Mouse (Mus musculus): ENCODE measurements around the gene Rdh1. TPM values are rescaled to one million over a fixed set of nuclear protein-coding genes. Genes with fewer than 3 reads are reported as not detected.

The Rdh1 gene
- polyA plus RNA-seq, 1 experiment: 0.56 TPM

DNA sequence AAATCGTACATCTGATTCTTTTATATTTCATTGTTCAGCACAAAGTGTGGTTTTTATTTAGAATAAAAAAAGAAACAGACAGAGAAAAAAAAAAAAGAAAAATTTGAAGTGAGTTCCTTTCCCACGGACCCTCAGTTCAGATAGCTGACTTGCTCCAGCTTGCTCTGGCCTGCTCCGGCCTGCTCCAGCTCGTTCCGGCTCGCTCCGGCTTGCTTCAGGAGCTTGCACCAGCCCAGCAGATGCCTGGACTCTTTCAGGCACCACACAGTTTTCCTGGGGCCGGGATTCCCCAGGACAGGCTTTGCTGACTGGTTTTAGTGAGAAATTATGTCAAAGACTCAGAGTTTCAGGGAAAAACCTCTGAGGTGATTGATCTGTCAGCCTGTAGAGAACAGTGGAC, 12.3 kb upstream of the Rdh1 start:
- WGBS: 88% methylated on average over 8 of the region's 8 CpGs
- peaks cover 22% of the 10 kb centered on the region for H3K36me3 ChIP-seq (ENCODE audit: control insufficient read depth, insufficient read depth, low read length)
- no peak overlapping the region for H3K4me3 ChIP-seq (ENCODE audit: extremely low read depth, insufficient read depth, insufficient read length)
- H3K4me1 ChIP-seq (ENCODE audit: control insufficient read depth, insufficient read depth, insufficient read length): no peaks in the 10 kb centered on the region
- no peak for DNase-seq (ENCODE audit: low read depth in 1 of 2, low spot score in 2 of 2)
- no peaks in the 10 kb centered on the region for H3K27me3 ChIP-seq (ENCODE audit: control insufficient read depth, insufficient read depth, low read length)
- TF ChIP-seq POLR2A (IDR thresholded peaks at IDR 0.05; ENCODE audit: low read depth, low read length): no peak
- TF ChIP-seq CTCF (IDR thresholded peaks at IDR 0.05; ENCODE audit: extremely low read depth, insufficient read depth, insufficient read length, insufficient replicate concordance): no peak
- no peak overlapping the region for H3K27ac ChIP-seq (ENCODE audit: insufficient read depth, low read length)

DNA sequence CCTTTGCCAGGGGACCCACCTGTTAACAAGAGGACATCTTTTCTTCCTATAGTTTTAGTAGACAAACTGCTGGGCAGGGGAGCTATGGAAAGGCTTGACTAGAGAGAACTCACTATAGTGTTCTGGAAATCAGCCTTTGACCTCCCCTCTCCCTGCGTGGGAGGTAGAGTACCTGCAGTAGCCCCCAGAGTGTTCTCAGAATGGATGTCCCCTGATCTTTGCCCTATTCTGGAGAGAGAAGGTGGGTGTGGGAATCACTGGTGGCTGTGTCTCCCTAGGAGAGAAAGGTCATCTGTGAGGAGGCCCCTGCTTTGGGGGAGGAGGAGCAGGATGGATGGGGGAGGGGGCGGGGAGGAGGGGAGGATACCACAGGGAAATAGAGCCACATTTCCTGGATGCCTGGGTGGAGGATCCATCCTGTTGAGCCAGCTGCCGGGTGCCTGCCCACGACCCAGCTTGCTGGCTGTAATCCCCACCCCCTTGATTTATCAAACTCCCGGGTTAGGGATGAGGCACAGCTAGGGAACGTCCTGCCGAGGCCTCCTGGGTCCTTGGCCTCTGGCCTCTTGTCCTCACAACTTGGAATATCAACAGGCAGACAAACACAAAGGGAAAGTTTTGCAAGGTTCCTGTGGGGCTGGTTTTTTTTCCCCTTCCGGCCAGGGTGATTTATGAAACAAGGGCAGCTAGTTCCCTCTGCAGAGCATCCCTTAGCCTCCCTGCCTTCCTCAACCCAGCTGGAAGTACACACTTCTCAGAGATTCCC, 10.5 kb upstream of the Rdh1 start:
- DNase-seq (ENCODE audit: low read depth in 1 of 2, low spot score in 2 of 2): no peak
- no peaks in the 10 kb centered on the region for H3K27me3 ChIP-seq (ENCODE audit: control insufficient read depth, insufficient read depth, low read length)
- no peak overlapping the region for H3K4me3 ChIP-seq (ENCODE audit: extremely low read depth, insufficient read depth, insufficient read length)
- peaks cover 6% of the 10 kb centered on the region for H3K36me3 ChIP-seq (ENCODE audit: control insufficient read depth, insufficient read depth, low read length)
- no peak for TF ChIP-seq POLR2A (IDR thresholded peaks at IDR 0.05; ENCODE audit: low read depth, low read length)
- H3K27ac ChIP-seq (ENCODE audit: insufficient read depth, low read length): no peak overlapping the region
- H3K4me1 ChIP-seq (ENCODE audit: control insufficient read depth, insufficient read depth, insufficient read length): no peaks in the 10 kb centered on the region
- WGBS: 53% methylated on average over 8 of the region's 8 CpGs

DNA sequence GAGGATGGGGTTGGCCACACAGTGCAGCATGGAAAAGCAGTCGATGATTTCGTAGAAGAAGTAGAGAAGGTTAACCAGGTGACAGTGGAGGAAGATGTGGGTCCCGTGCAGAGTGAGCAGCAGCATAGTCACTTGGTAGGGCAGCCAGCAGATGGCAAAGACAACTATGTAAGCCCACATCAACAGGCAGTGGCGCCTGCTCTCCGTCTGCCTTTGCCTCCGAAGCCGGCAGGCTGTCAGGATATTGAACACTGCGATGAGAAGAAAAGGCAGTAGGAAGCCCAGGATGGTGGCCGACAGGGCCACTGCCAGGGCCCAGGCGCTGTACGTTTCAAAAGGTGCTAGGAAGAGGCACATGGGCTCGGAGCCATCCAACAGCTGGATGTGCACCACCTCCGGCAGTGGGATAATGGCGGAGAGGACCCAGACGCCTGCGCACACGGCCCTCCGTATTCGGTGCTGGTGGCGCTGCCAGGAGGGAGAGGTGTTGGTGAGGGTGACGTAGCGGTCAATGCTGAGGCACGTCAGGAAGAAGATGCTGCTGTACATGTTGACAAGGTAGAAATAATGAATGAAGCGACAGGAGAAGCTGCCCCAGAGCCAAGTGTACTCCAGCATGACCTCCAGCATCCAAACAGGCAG, 9.3 kb upstream of the Rdh1 start:
- Histone ChIP-seq H3K27me3 (ENCODE audit: control insufficient read depth, insufficient read depth, low read length) (no peaks in the 10 kb centered on the region), H3K4me3 (ENCODE audit: extremely low read depth, insufficient read depth, insufficient read length) (peak overlapping the region; percentile 35), H3K27ac (ENCODE audit: insufficient read depth, low read length) (peak overlapping the region; percentile 38; the same call in 1 of the 2 replicates), H3K4me1 (ENCODE audit: control insufficient read depth, insufficient read depth, insufficient read length) (no peaks in the 10 kb centered on the region), H3K36me3 (ENCODE audit: control insufficient read depth, insufficient read depth, low read length) (peaks cover 3% of the 10 kb centered on the region; the same call in 1 of the 2 replicates)
- no peak for TF ChIP-seq POLR2A (IDR thresholded peaks at IDR 0.05; ENCODE audit: low read depth, low read length)
- no peak for DNase-seq (ENCODE audit: low read depth in 1 of 2, low spot score in 2 of 2)
- WGBS: 79% methylated on average over 24 of the region's 24 CpGs

DNA sequence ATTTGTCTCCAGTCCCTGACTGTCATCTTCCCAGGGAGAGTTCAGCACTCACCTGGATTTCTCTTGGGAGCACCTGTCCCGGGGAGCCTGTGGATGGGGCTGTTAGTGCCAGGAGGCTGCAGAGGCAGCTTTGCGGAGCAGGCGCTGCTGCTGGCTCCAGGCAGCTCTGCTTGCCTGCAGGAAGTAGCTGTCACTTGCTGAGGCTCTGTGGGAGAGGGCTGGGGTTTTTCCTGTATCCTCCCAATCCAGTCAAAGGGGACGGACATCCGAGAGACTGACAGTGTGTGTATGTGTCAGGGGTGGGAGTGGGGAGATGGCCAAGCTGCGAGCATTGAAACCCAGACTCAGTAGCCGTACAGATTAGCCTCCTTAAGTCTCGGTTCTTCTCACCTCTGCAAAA, 8.0 kb upstream of the Rdh1 start, which contains the start of gene Gpr182:
TSS of gene Gpr182 (minus strand) at position 185 of the 400 bp plus-strand sequence.
- Histone ChIP-seq H3K27ac (ENCODE audit: insufficient read depth, low read length) (no peak within 1 kb of the TSS; the same call in 1 of the 2 replicates), H3K36me3 (ENCODE audit: control insufficient read depth, insufficient read depth, low read length) (0 out of 2 replicates have a peak, but pooled peaks cover 3% of the 10 kb centered on the region), H3K4me3 (ENCODE audit: extremely low read depth, insufficient read depth, insufficient read length) (peak within 1 kb of the TSS; percentile 21; the same call in 1 of the 2 replicates), H3K27me3 (ENCODE audit: control insufficient read depth, insufficient read depth, low read length) (no peaks in the 10 kb centered on the region), H3K4me1 (ENCODE audit: control insufficient read depth, insufficient read depth, insufficient read length) (no peaks in the 10 kb centered on the region)
- WGBS: 68% methylated on average over 8 of the region's 8 CpGs
- TF ChIP-seq POLR2A (IDR thresholded peaks at IDR 0.05; ENCODE audit: low read depth, low read length) (no peak), CTCF (IDR thresholded peaks at IDR 0.05; ENCODE audit: extremely low read depth, insufficient read depth, insufficient read length, insufficient replicate concordance) (no peak)
- no peak for DNase-seq (ENCODE audit: low read depth in 1 of 2, low spot score in 2 of 2)

DNA sequence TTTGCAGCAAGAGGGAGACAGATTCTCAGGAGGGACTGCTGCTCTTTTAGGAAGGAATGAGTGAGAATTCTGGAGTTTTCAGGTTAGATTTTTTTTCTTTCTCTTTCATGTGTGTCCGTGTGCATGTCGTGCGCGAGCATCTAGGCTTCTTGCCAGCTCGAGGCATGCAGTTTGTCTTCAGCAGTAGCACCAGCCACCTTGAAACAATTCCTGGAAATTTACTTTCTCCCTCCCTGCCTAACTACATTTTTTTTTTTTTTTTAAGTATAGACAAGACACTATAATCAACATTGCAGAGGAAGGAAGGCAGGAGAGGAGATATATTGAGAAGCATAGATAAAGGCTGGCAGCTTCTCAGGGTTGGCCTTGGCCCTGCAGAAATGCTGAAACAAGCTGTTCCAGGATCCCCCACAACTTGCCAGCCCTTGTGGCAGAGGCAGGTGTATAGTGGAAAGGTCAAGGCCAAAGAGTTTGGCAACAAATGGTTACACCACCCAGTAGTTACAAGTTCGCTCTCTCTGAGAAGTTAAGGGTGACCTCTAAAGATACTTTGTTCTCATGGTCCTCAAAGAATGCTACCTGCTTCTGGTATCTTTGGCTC, 4.9 kb upstream of the Rdh1 start:
- TF ChIP-seq POLR2A (IDR thresholded peaks at IDR 0.05; ENCODE audit: low read depth, low read length) (no peak), CTCF (IDR thresholded peaks at IDR 0.05; ENCODE audit: extremely low read depth, insufficient read depth, insufficient read length, insufficient replicate concordance) (no peak)
- DNase-seq (ENCODE audit: low read depth in 1 of 2, low spot score in 2 of 2): no peak
- H3K27me3 ChIP-seq (ENCODE audit: control insufficient read depth, insufficient read depth, low read length): no peaks in the 10 kb centered on the region
- no peak overlapping the region for H3K27ac ChIP-seq (ENCODE audit: insufficient read depth, low read length)
- H3K4me1 ChIP-seq (ENCODE audit: control insufficient read depth, insufficient read depth, insufficient read length): no peaks in the 10 kb centered on the region
- 72% methylated on average over 6 of the region's 6 CpGs for WGBS
- no peak overlapping the region for H3K4me3 ChIP-seq (ENCODE audit: extremely low read depth, insufficient read depth, insufficient read length)
- no peaks in the 10 kb centered on the region for H3K36me3 ChIP-seq (ENCODE audit: control insufficient read depth, insufficient read depth, low read length)

DNA sequence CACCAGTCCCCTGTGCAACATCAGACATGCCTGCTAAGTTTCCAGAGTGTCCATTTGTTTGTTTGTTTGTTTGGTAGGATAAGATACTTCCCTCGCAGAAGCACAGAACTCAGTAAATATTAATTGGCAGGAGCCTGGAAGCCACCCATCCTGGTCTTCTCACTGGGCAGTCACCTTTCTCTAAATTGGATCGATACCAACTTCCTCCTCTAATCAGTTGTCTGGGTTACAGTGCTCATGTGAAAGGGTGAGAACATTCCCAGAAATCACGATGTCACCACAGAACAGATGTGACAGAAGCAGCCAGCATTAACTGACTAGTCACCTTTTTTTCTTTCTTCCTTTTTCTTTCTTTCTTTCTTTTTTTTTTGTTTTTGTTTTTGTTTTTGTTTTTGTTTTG, 4.3 kb upstream of the Rdh1 start:
- DNase-seq (ENCODE audit: low read depth in 1 of 2, low spot score in 2 of 2): no peak
- Histone ChIP-seq H3K4me3 (ENCODE audit: extremely low read depth, insufficient read depth, insufficient read length) (no peak overlapping the region), H3K27me3 (ENCODE audit: control insufficient read depth, insufficient read depth, low read length) (no peaks in the 10 kb centered on the region), H3K36me3 (ENCODE audit: control insufficient read depth, insufficient read depth, low read length) (no peaks in the 10 kb centered on the region), H3K4me1 (ENCODE audit: control insufficient read depth, insufficient read depth, insufficient read length) (no peaks in the 10 kb centered on the region), H3K27ac (ENCODE audit: insufficient read depth, low read length) (no peak overlapping the region)
- 56% methylated on average over 3 of the region's 3 CpGs for WGBS
- TF ChIP-seq POLR2A (IDR thresholded peaks at IDR 0.05; ENCODE audit: low read depth, low read length): no peak
- no peak for TF ChIP-seq CTCF (IDR thresholded peaks at IDR 0.05; ENCODE audit: extremely low read depth, insufficient read depth, insufficient read length, insufficient replicate concordance)

All from spleen, adult 2 months (tissue).